Mouse (Mus musculus) testis, adult 2 months (tissue): ENCODE results near the gene Gnaq. TPM values are rescaled to one million over a fixed set of nuclear protein-coding genes. Genes with fewer than 3 reads are reported as not detected.

Experiments used
- H3K27ac ChIP-seq: fragments of 200-500 bp; 2 replicates; pipeline ENCODE4 v1.5.1; 2012; ENCODE audit warnings: low read depth, low read length; ENCODE audit not compliant: control insufficient read depth, insufficient read depth
- H3K27me3 ChIP-seq: fragments of 200-500 bp; 2 replicates; pipeline ENCODE4 v1.6.1; 2012; ENCODE audit warnings: mild to moderate bottlenecking, low read length, moderate library complexity; ENCODE audit not compliant: control insufficient read depth, insufficient read depth
- H3K36me3 ChIP-seq: fragments of 200-500 bp; 2 replicates; pipeline ENCODE4 v1.6.1; 2012; ENCODE audit warnings: mild to moderate bottlenecking, low read length; ENCODE audit not compliant: control insufficient read depth, insufficient read depth
- H3K4me1 ChIP-seq: fragments of 200-500 bp; 2 replicates; pipeline ENCODE4 v1.6.1; 2012; ENCODE audit warnings: low read length; ENCODE audit not compliant: control insufficient read depth, insufficient read depth
- H3K4me3 ChIP-seq: fragments of 200-500 bp; 2 replicates; pipeline ENCODE4 v1.5.1; 2012; ENCODE audit warnings: low read depth, mild to moderate bottlenecking, low read length, moderate library complexity, mixed read lengths; ENCODE audit not compliant: control insufficient read depth
- CTCF ChIP-seq: fragments of 200-500 bp; IDR thresholded peaks from 2 replicates; pipeline ENCODE4 v1.5.1; 2012; ENCODE audit warnings: low read depth, mild to moderate bottlenecking, inconsistent platforms, low read length, moderate library complexity; ENCODE audit not compliant: control insufficient read depth, insufficient read depth, insufficient replicate concordance
- POLR2A ChIP-seq: fragments of 200-500 bp; IDR thresholded peaks from 2 replicates; pipeline ENCODE4 v1.6.1; 2012; ENCODE audit warnings: low read depth, mild to moderate bottlenecking, inconsistent platforms, low read length, moderate library complexity; ENCODE audit not compliant: control insufficient read depth
- polyA plus RNA-seq: library from polyadenylated mRNA; depleted of rRNA; stranded (reverse); fragments of >200 nt; gene quantifications from 2 replicates; pipeline ENCODE4 v1.2.3, GENCODE M21; 2012

Gene Gnaq
- polyA plus RNA-seq, 1 experiment, result 5.5 TPM

- Histone ChIP-seq H3K4me3 (no peak overlapping the region), H3K36me3 (no peaks in the 10 kb centered on the region), H3K27me3 (no peaks in the 10 kb centered on the region), H3K4me1 (no peaks in the 10 kb centered on the region), H3K27ac (no peak overlapping the region)
- TF ChIP-seq CTCF (no peak), POLR2A (no peak)
Measured at GRCm38 (mm10) chr19:16403101-16403500, 270.5 kb downstream of the Gnaq start.

- Histone ChIP-seq H3K36me3 (no peaks in the 10 kb centered on the region), H3K27ac (no peak overlapping the region), H3K4me3 (no peak overlapping the region), H3K27me3 (no peaks in the 10 kb centered on the region), H3K4me1 (peaks cover 3% of the 10 kb centered on the region)
- TF ChIP-seq POLR2A, result no peak
Measured at GRCm38 (mm10) chr19:16407727-16408126, 275.1 kb downstream of the Gnaq start.

- TF ChIP-seq CTCF (no peak), POLR2A (no peak)
- peaks cover 3% of the 10 kb centered on the region for H3K4me1 ChIP-seq
- no peak overlapping the region for H3K4me3 ChIP-seq
- no peaks in the 10 kb centered on the region for H3K27me3 ChIP-seq
- no peak overlapping the region for H3K27ac ChIP-seq
- no peaks in the 10 kb centered on the region for H3K36me3 ChIP-seq
Measured at GRCm38 (mm10) chr19:16411302-16411701, 278.7 kb downstream of the Gnaq start.

- H3K4me3 ChIP-seq, result no peak overlapping the region
- H3K4me1 ChIP-seq, result no peaks in the 10 kb centered on the region
- TF ChIP-seq CTCF (no peak), POLR2A (no peak)
- H3K27ac ChIP-seq, result no peak overlapping the region
- no peaks in the 10 kb centered on the region for H3K27me3 ChIP-seq
- H3K36me3 ChIP-seq, result no peaks in the 10 kb centered on the region
Measured at GRCm38 (mm10) chr19:16418086-16418663, 285.5 kb downstream of the Gnaq start.

- H3K4me3 ChIP-seq, result no peak overlapping the region
- no peak for TF ChIP-seq POLR2A
- no peak for TF ChIP-seq CTCF
- H3K36me3 ChIP-seq, result no peaks in the 10 kb centered on the region
- H3K27me3 ChIP-seq, result no peaks in the 10 kb centered on the region
- no peaks in the 10 kb centered on the region for H3K4me1 ChIP-seq
- H3K27ac ChIP-seq, result no peak overlapping the region
Measured at GRCm38 (mm10) chr19:16425596-16425995, 293.0 kb downstream of the Gnaq start.

GRCm38 (mm10) chr19:16431368-16431767 lies 298.7 kb downstream of the Gnaq start:
- H3K4me1 ChIP-seq, result peaks cover 12% of the 10 kb centered on the region
- no peak overlapping the region for H3K27ac ChIP-seq
- no peaks in the 10 kb centered on the region for H3K27me3 ChIP-seq
- H3K36me3 ChIP-seq, result no peaks in the 10 kb centered on the region
- no peak for TF ChIP-seq POLR2A
- no peak for TF ChIP-seq CTCF
- no peak overlapping the region for H3K4me3 ChIP-seq

- H3K36me3 ChIP-seq, result no peaks in the 10 kb centered on the region
- peak overlapping the region; percentile 79; the same call in 1 of the 2 replicates for H3K4me3 ChIP-seq
- no peak overlapping the region for H3K27ac ChIP-seq
- H3K27me3 ChIP-seq, result no peaks in the 10 kb centered on the region
- peaks cover 23% of the 10 kb centered on the region for H3K4me1 ChIP-seq
- TF ChIP-seq POLR2A (no peak), CTCF (no peak)
Measured at GRCm38 (mm10) chr19:16434879-16435278, 302.2 kb downstream of the Gnaq start.

GRCm38 (mm10) chr19:16435531-16436231 lies 303.1 kb downstream of the Gnaq start, which contains the start of gene Gna14:
Gna14 (plus strand) TSS chr19:16435762.
- H3K36me3 ChIP-seq, result no peaks in the 10 kb centered on the region
- H3K27me3 ChIP-seq, result no peaks in the 10 kb centered on the region
- H3K4me3 ChIP-seq, result peak within 1 kb of the TSS; percentile 79
- TF ChIP-seq POLR2A, result peak; percentile 23; the same call in 1 of the 2 replicates
- peak; percentile 66; the same call in 1 of the 2 replicates for TF ChIP-seq CTCF
- peaks cover 24% of the 10 kb centered on the region for H3K4me1 ChIP-seq
- H3K27ac ChIP-seq, result peak within 1 kb of the TSS; percentile 40
